Mouse (Mus musculus) small intestine, adult 2 months (tissue): ENCODE data around the gene Smg9.

Experiments used
- CTCF ChIP-seq: fragments of 200-500 bp; IDR thresholded peaks from 2 replicates; pipeline ENCODE4 v1.5.1; 2012; ENCODE audit warnings: low read depth, mild to moderate bottlenecking, control low read depth, inconsistent platforms, low read length, moderate library complexity, mixed read lengths; ENCODE audit not compliant: insufficient replicate concordance, insufficient read length; ENCODE audit errors: extremely low read depth
- POLR2A ChIP-seq: fragments of 200-500 bp; IDR thresholded peaks from 2 replicates; pipeline ENCODE4 v1.6.1; 2012; ENCODE audit warnings: low read depth, mild to moderate bottlenecking, control low read depth, inconsistent platforms, low read length, moderate library complexity

GRCm38 (mm10) chr7:24410123-24410522 lies 10.7 kb downstream of the Smg9 start:
- TF ChIP-seq POLR2A (no peak), CTCF (no peak)
